Mouse (Mus musculus) heart, embryonic 15.5 days (tissue): ENCODE data around the gene Sirt1. TPM values are rescaled to one million over a fixed set of nuclear protein-coding genes. Genes with fewer than 3 reads are reported as not detected.
"Not testable (repeated sequence)": the region's sequence is repeated elsewhere in the genome, so short reads cannot be mapped to it uniquely, and the experiment has no call there.

Source experiments
- ATAC-seq: fragments of 200-750 bp; cut with Nextera tagmentation; replicated peaks from 2 replicates; pipeline ENCODE4 v1.8.0; 2017; ENCODE audit warnings: low read depth, moderate TSS enrichment; ENCODE audit not compliant: insufficient number of reproducible peaks, insufficient read depth, low FRiP score
- H3K27ac ChIP-seq: fragments of 300-500 bp; sonication (generic); 2 replicates; pipeline ENCODE4 v1.5.1; 2015; ENCODE audit warnings: mild to moderate bottlenecking, inconsistent platforms
- H3K27me3 ChIP-seq: fragments of 300-500 bp; sonication (generic); 2 replicates; pipeline ENCODE4 v1.6.1; 2015; ENCODE audit warnings: inconsistent platforms
- H3K36me3 ChIP-seq: fragments of 300-500 bp; sonication (generic); 2 replicates; pipeline ENCODE4 v1.6.1; 2015; ENCODE audit warnings: mild to moderate bottlenecking, inconsistent platforms
- H3K4me1 ChIP-seq: fragments of 300-500 bp; sonication (generic); replicated peaks from 2 replicates; pipeline ENCODE4 v1.6.1; 2015; ENCODE audit warnings: inconsistent platforms
- H3K4me2 ChIP-seq: fragments of 300-500 bp; sonication (generic); 2 replicates; pipeline ENCODE4 v1.6.1; 2015; ENCODE audit warnings: inconsistent platforms, mild to moderate bottlenecking, moderate library complexity
- H3K4me3 ChIP-seq: fragments of 300-500 bp; sonication (generic); 2 replicates; pipeline ENCODE4 v1.5.1; 2015; ENCODE audit warnings: mild to moderate bottlenecking, inconsistent platforms
- H3K9ac ChIP-seq: fragments of 300-500 bp; sonication (generic); 2 replicates; pipeline ENCODE4 v1.6.1; 2015; ENCODE audit warnings: mild to moderate bottlenecking, inconsistent platforms
- H3K9me3 ChIP-seq: fragments of 300-500 bp; sonication (generic); replicated peaks from 2 replicates; pipeline ENCODE4 v1.6.1; 2016; ENCODE audit warnings: inconsistent platforms
- WGBS: fragments of 180-500 bp; shearing (Covaris S2); methylation state at CpG from one replicate; pipeline ENCODE4 v1.1.7; 2015; ENCODE audit warnings: mixed read lengths; 5-methylcytosine and 5-hydroxymethylcytosine counted together
- polyA plus RNA-seq: library from polyadenylated mRNA; unstranded; fragments of >200 nt; fragmentation: Nextera tagmentation; extraction: Ambion mirVana; gene quantifications from 2 replicates; pipeline ENCODE4 v1.2.1, GENCODE M21; 2015

Gene Sirt1
- polyA plus RNA-seq, 1 experiment from 2014 or later, result 3.6 TPM

- under 1% methylated on average over 19 of the region's 19 CpGs for WGBS
- no peaks in the 10 kb centered on the region for H3K27me3 ChIP-seq
- peak overlapping the region; percentile 84 for H3K27ac ChIP-seq
- no peaks in the 10 kb centered on the region for H3K36me3 ChIP-seq
- H3K4me3 ChIP-seq, result peak overlapping the region; percentile 70
- H3K4me2 ChIP-seq, result peak overlapping the region; percentile 83
- ATAC-seq, result peak; percentile 59; the same call in 1 of the 2 replicates
- peak overlapping the region; percentile 66 for H3K9ac ChIP-seq
- peaks cover 9% of the 10 kb centered on the region; the same call in 1 of the 2 replicates for H3K4me1 ChIP-seq
- H3K9me3 ChIP-seq, result no peaks in the 10 kb centered on the region
Observed at GRCm38 (mm10) chr10:63386444-63386843, 4.9 kb upstream of the Sirt1 start.

- WGBS, result 24% methylated on average over 5 of the region's 5 CpGs
- not testable (repeated sequence) for H3K36me3 ChIP-seq, H3K9me3 ChIP-seq, H3K27me3 ChIP-seq, ATAC-seq
- Histone ChIP-seq H3K4me2 (peak overlapping the region; percentile 83), H3K9ac (peak overlapping the region; percentile 66; the same call in 1 of the 2 replicates), H3K4me1 (peaks cover 12% of the 10 kb centered on the region; the same call in 1 of the 2 replicates), H3K4me3 (peak overlapping the region; percentile 70), H3K27ac (peak overlapping the region; percentile 84; the same call in 1 of the 2 replicates)
Observed at GRCm38 (mm10) chr10:63385897-63386296, 4.4 kb upstream of the Sirt1 start.

GRCm38 (mm10) chr10:63382372-63383279, 1.1 kb upstream of the Sirt1 start, which contains the start of gene Dnajc12:
Gene Dnajc12, plus strand, starts transcription at chr10:63382443.
- peak within 1 kb of the TSS; percentile 65 for H3K4me3 ChIP-seq
- H3K27ac ChIP-seq, result peak within 1 kb of the TSS; percentile 70
- peak within 1 kb of the TSS; percentile 92 for H3K4me2 ChIP-seq
- peak; percentile 88 for ATAC-seq
- H3K4me1 ChIP-seq, result peaks cover 12% of the 10 kb centered on the region; the same call in 1 of the 2 replicates
- no peaks in the 10 kb centered on the region for H3K9me3 ChIP-seq
- H3K36me3 ChIP-seq, result no peaks in the 10 kb centered on the region
- H3K9ac ChIP-seq, result peak within 1 kb of the TSS; percentile 72
- no peaks in the 10 kb centered on the region for H3K27me3 ChIP-seq
- under 1% methylated on average over 28 of the region's 28 CpGs for WGBS

- Histone ChIP-seq H3K4me3 (no peak overlapping the region), H3K4me2 (no peak overlapping the region), H3K9ac (no peak overlapping the region), H3K9me3 (no peaks in the 10 kb centered on the region), H3K36me3 (no peaks in the 10 kb centered on the region), H3K27me3 (no peaks in the 10 kb centered on the region), H3K27ac (no peak overlapping the region), H3K4me1 (peaks cover 8% of the 10 kb centered on the region; the same call in 1 of the 2 replicates)
- ATAC-seq, result no peak
- 71% methylated on average over 6 of the region's 6 CpGs for WGBS
Observed at GRCm38 (mm10) chr10:63378948-63379680, 2.4 kb downstream of the Sirt1 start.

GRCm38 (mm10) chr10:63377468-63377867, 4.0 kb downstream of the Sirt1 start:
- Histone ChIP-seq H3K9ac (no peak overlapping the region), H3K4me3 (no peak overlapping the region), H3K4me2 (no peak overlapping the region), H3K36me3 (no peaks in the 10 kb centered on the region), H3K27me3 (no peaks in the 10 kb centered on the region), H3K9me3 (no peaks in the 10 kb centered on the region), H3K4me1 (peaks cover 8% of the 10 kb centered on the region; the same call in 1 of the 2 replicates), H3K27ac (no peak overlapping the region)
- 18% methylated on average over 9 of the region's 9 CpGs for WGBS
- ATAC-seq, result no peak

GRCm38 (mm10) chr10:63376303-63376702, 5.2 kb downstream of the Sirt1 start:
- Histone ChIP-seq H3K36me3 (no peaks in the 10 kb centered on the region), H3K4me2 (no peak overlapping the region), H3K27ac (no peak overlapping the region), H3K27me3 (no peaks in the 10 kb centered on the region), H3K9me3 (no peaks in the 10 kb centered on the region), H3K9ac (no peak overlapping the region), H3K4me1 (peaks cover 2% of the 10 kb centered on the region; the same call in 1 of the 2 replicates), H3K4me3 (no peak overlapping the region)
- WGBS, result 84% methylated on average over 5 of the region's 5 CpGs
- no peak for ATAC-seq

GRCm38 (mm10) chr10:63368041-63368440, 13.5 kb downstream of the Sirt1 start:
- no peak for ATAC-seq
- Histone ChIP-seq H3K4me1 (no peaks in the 10 kb centered on the region), H3K9ac (no peak overlapping the region), H3K9me3 (no peaks in the 10 kb centered on the region), H3K4me3 (no peak overlapping the region), H3K36me3 (no peaks in the 10 kb centered on the region), H3K4me2 (no peak overlapping the region), H3K27me3 (no peaks in the 10 kb centered on the region), H3K27ac (no peak overlapping the region)
- 75% methylated on average over 3 of the region's 3 CpGs for WGBS

- no peak overlapping the region for H3K27ac ChIP-seq
- no peak overlapping the region for H3K4me3 ChIP-seq
- H3K9ac ChIP-seq, result no peak overlapping the region
- no peaks in the 10 kb centered on the region for H3K4me1 ChIP-seq
- no peak overlapping the region for H3K4me2 ChIP-seq
- no peaks in the 10 kb centered on the region for H3K36me3 ChIP-seq
- no peaks in the 10 kb centered on the region for H3K9me3 ChIP-seq
- no peaks in the 10 kb centered on the region for H3K27me3 ChIP-seq
- ATAC-seq, result no peak
- WGBS, result 74% methylated on average over 6 of the region's 6 CpGs
Observed at GRCm38 (mm10) chr10:63367386-63367785, 14.1 kb downstream of the Sirt1 start.

- H3K27me3 ChIP-seq, result no peaks in the 10 kb centered on the region
- no peaks in the 10 kb centered on the region for H3K4me1 ChIP-seq
- no peaks in the 10 kb centered on the region for H3K36me3 ChIP-seq
- H3K27ac ChIP-seq, result no peak overlapping the region
- 66% methylated on average over 7 of the region's 7 CpGs for WGBS
- ATAC-seq, result no peak; the same call in 1 of the 2 replicates
- H3K9me3 ChIP-seq, result no peaks in the 10 kb centered on the region
- no peak overlapping the region for H3K9ac ChIP-seq
- H3K4me2 ChIP-seq, result peak overlapping the region; percentile 8
- H3K4me3 ChIP-seq, result no peak overlapping the region; the same call in 1 of the 2 replicates
Observed at GRCm38 (mm10) chr10:63365918-63366455, 15.5 kb downstream of the Sirt1 start.

GRCm38 (mm10) chr10:63360502-63360901, 21.0 kb downstream of the Sirt1 start:
- Histone ChIP-seq H3K27ac (no peak overlapping the region), H3K4me3 (no peak overlapping the region), H3K9ac (no peak overlapping the region), H3K27me3 (no peaks in the 10 kb centered on the region), H3K36me3 (no peaks in the 10 kb centered on the region), H3K4me2 (no peak overlapping the region), H3K4me1 (no peaks in the 10 kb centered on the region), H3K9me3 (no peaks in the 10 kb centered on the region)
- 48% methylated on average over 1 of the region's 1 CpGs for WGBS
- ATAC-seq, result no peak

GRCm38 (mm10) chr10:63352111-63352510, 29.4 kb downstream of the Sirt1 start:
- no peak overlapping the region for H3K4me3 ChIP-seq
- 70% methylated on average over 5 of the region's 5 CpGs for WGBS
- no peak overlapping the region for H3K4me2 ChIP-seq
- H3K9ac ChIP-seq, result no peak overlapping the region
- no peaks in the 10 kb centered on the region for H3K9me3 ChIP-seq
- no peaks in the 10 kb centered on the region; the same call in 1 of the 2 replicates for H3K27me3 ChIP-seq
- ATAC-seq, result no peak
- H3K27ac ChIP-seq, result no peak overlapping the region
- no peaks in the 10 kb centered on the region for H3K4me1 ChIP-seq
- H3K36me3 ChIP-seq, result no peaks in the 10 kb centered on the region
